Mouse (Mus musculus) hindbrain, embryonic 14.5 days (tissue): ENCODE results near the gene Tulp2. TPM values are rescaled to one million over a fixed set of nuclear protein-coding genes. Genes with fewer than 3 reads are reported as not detected.
"Not testable (repeated sequence)": the region's sequence is repeated elsewhere in the genome, so short reads cannot be mapped to it uniquely, and the experiment has no call there.

Source experiments
- ATAC-seq: fragments of 200-750 bp; cut with Nextera tagmentation; 2 replicates; pipeline ENCODE4 v1.8.0; 2017; ENCODE audit warnings: moderate number of reproducible peaks, mild to moderate bottlenecking, moderate TSS enrichment, moderate library complexity; ENCODE audit not compliant: low FRiP score
- DNase-seq: peaks from one replicate; pipeline ENCODE4 v3.0.0-alpha.2; 2015; ENCODE audit warnings: low spot score
- H3K27ac ChIP-seq: fragments of 300-500 bp; sonication (generic); 2 replicates; pipeline ENCODE4 v1.5.1; 2014; ENCODE audit warnings: mild to moderate bottlenecking, moderate library complexity
- H3K27me3 ChIP-seq: fragments of 300-500 bp; sonication (generic); 2 replicates; pipeline ENCODE4 v1.6.1; 2014; ENCODE audit warnings: mild to moderate bottlenecking, low read length, mixed read lengths; ENCODE audit not compliant: control insufficient read depth, insufficient read depth
- H3K36me3 ChIP-seq: fragments of 300-500 bp; sonication (generic); replicated peaks from 2 replicates; pipeline ENCODE4 v1.6.1; 2014; ENCODE audit not compliant: control insufficient read depth, insufficient read depth
- H3K4me1 ChIP-seq: fragments of 300-500 bp; sonication (generic); replicated peaks from 2 replicates; pipeline ENCODE4 v1.6.1; 2014; ENCODE audit warnings: antibody characterized with exemption, low read length, mixed read lengths; ENCODE audit not compliant: control insufficient read depth, insufficient read depth
- H3K4me2 ChIP-seq: fragments of 300-500 bp; sonication (generic); replicated peaks from 2 replicates; pipeline ENCODE4 v1.6.1; 2014; ENCODE audit warnings: mild to moderate bottlenecking, moderate library complexity
- H3K4me3 ChIP-seq: fragments of 300-500 bp; sonication (generic); replicated peaks from 2 replicates; pipeline ENCODE4 v1.5.1; 2014; ENCODE audit warnings: mild to moderate bottlenecking, low read length
- H3K9ac ChIP-seq: fragments of 300-500 bp; sonication (generic); 2 replicates; pipeline ENCODE4 v1.6.1; 2014
- H3K9me3 ChIP-seq: fragments of 300-500 bp; sonication (generic); 2 replicates; pipeline ENCODE4 v1.6.1; 2016; ENCODE audit warnings: low read length; ENCODE audit not compliant: control insufficient read depth
- WGBS: fragments of 180-500 bp; shearing (Covaris S2); extraction: QIAGEN DNeasy Blood & Tissue Kit; methylation state at CpG from one replicate; pipeline ENCODE4 v1.1.7; 2014; 5-methylcytosine and 5-hydroxymethylcytosine counted together
- polyA plus RNA-seq: library from polyadenylated mRNA; unstranded; fragments of >200 nt; fragmentation: Nextera tagmentation; extraction: Ambion mirVana; gene quantifications from 2 replicates; pipeline ENCODE4 v1.2.1, GENCODE M21; 2014

The Tulp2 gene
- polyA plus RNA-seq, 1 experiment from 2014 or later: 0.35 TPM

DNA sequence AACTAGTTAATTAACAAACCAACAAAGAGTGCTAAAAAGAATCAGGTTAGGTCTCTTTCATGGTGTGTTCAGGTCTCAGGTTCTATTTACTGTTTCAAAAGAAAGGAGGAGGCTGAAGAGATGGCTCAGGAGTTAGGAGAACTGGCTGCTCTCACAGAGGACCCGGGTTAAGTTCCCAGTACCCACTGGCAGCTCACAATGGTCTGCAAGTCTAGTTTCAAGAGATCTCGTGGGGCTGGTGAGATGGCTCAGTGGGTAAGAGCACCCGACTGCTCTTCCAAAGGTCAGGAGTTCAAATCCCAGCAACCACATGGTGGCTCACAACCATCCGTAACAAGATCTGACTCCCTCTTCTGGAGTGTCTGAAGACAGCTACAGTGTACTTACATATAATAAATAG is 1.4 kb upstream of the Tulp2 start:
- not testable (repeated sequence) for H3K4me3 ChIP-seq, DNase-seq, H3K9me3 ChIP-seq, ATAC-seq, H3K4me1 ChIP-seq, H3K9ac ChIP-seq, H3K27ac ChIP-seq, H3K4me2 ChIP-seq, H3K36me3 ChIP-seq, H3K27me3 ChIP-seq
- WGBS: 80% methylated on average over 3 of the region's 4 CpGs

DNA sequence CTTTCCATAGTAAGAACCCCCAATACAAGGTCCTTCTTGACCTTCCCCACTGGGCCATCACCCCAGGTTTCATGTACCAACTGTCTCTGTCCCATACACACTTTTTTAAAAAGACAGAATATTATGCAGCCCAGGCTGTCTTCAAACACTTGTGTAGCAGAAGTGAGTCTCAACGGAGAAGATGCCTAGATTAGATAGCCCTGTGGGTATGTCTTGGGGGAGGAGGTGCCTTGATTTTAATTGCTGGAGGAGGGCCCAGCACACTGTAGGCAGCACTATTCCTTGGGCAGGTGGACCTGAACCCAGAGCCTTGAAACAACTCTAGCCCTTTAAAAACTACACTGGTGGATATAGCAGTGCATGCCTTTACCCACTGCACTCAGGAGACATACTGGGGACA is 489 bp downstream of the Tulp2 start:
- H3K4me1 ChIP-seq: no peaks in the 10 kb centered on the region
- H3K9me3 ChIP-seq: no peaks in the 10 kb centered on the region
- no peak overlapping the region for H3K4me3 ChIP-seq
- no peak for DNase-seq
- H3K4me2 ChIP-seq: no peak overlapping the region
- ATAC-seq: no peak
- H3K27me3 ChIP-seq: no peaks in the 10 kb centered on the region
- no peak overlapping the region for H3K9ac ChIP-seq
- WGBS: 91% methylated on average over 1 of the region's 1 CpGs
- H3K36me3 ChIP-seq: no peaks in the 10 kb centered on the region
- H3K27ac ChIP-seq: no peak overlapping the region

DNA sequence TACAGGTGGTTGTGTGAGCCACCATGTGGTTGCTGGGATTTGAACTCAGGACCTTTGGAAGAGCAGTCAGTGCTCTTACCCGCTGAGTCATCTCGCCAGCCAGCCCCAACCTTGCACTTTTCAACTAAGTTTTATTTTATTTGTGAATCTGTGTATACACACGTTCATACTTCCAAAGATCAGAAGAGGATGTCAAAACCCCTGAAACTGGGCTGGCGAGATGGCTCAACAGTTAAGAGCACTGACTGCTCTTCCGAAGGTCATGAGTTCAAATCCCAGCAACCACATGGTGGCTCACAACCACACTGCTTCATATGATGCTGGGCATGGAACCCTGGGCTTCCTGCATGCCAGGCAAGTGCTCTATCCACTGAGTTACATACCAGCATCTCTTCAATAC is 3.3 kb downstream of the Tulp2 start:
- not testable (repeated sequence) for H3K9ac ChIP-seq, H3K27ac ChIP-seq, H3K27me3 ChIP-seq, DNase-seq, H3K4me1 ChIP-seq, H3K36me3 ChIP-seq, H3K4me3 ChIP-seq, H3K4me2 ChIP-seq, H3K9me3 ChIP-seq, ATAC-seq
- 98% methylated on average over 5 of the region's 5 CpGs for WGBS

DNA sequence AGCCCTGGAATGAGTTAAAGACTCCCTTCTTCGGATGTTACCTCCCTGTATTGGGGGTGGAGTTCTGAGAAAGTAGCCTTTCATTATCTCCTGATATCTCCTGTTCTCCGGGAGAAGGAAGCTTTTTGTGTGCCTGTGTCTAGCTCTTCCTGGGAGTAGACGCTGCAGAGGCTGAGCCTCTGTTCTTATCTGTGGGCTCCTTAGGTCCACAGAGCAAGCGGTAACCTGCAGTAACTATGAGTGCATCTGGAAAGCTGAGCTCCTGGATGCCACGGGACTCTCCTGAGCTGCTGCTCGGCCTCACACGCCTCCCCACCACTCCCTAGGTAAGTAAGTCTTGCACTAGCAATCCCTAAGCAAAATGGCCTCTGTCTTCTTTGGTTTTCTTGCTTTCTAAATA is 4.5 kb downstream of the Tulp2 start:
- no peaks in the 10 kb centered on the region for H3K27me3 ChIP-seq
- H3K36me3 ChIP-seq: no peaks in the 10 kb centered on the region
- no peak overlapping the region for H3K4me2 ChIP-seq
- H3K27ac ChIP-seq: no peak overlapping the region
- no peaks in the 10 kb centered on the region for H3K9me3 ChIP-seq
- H3K4me3 ChIP-seq: no peak overlapping the region
- 92% methylated on average over 7 of the region's 7 CpGs for WGBS
- ATAC-seq (no peak), DNase-seq (no peak)
- peaks cover 11% of the 10 kb centered on the region; the same call in 1 of the 2 replicates for H3K4me1 ChIP-seq
- no peak overlapping the region for H3K9ac ChIP-seq

DNA sequence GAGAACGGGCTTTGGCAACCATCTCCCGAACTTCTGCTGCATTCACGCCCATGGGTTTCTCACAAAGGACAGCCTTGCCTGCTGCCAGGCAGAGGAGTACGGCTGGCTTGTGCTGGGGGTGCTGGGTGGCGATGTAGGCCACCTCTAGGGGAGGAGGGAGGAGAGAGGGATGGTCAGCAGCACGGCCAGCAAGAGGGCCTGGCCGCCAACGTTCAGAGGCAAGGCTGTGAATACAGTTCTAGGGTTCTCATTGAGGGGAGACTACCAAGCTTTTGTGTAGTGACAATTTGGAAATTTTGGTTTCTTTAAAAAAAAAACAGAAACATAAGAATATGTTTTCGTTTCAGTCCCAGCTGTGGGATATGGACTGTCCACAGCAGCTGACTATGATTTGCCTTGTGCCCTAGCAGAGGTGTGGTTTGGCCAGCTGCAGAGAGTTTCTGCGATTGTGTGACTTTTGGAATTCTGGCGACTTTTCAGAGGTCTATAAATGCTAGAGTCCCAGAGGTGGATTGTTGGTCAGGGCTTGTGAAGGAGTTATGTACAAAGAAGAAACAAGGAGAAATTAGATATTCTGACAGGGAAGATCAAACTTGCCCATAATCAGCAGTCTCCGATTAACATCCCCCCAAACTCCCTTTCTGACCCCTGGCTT is 5.2 kb downstream of the Tulp2 start, which contains the start of gene Gm45808:
Gene Gm45808, minus strand, starts transcription at position 51 of the 655 bp plus-strand sequence.
- no peaks in the 10 kb centered on the region for H3K27me3 ChIP-seq
- DNase-seq (no peak), ATAC-seq (no peak)
- 0 out of 2 replicates have a peak, but pooled peaks cover under 1% of the 10 kb centered on the region for H3K36me3 ChIP-seq
- H3K4me3 ChIP-seq: no peak within 1 kb of the TSS
- 84% methylated on average over 12 of the region's 12 CpGs for WGBS
- 0 out of 2 replicates have a peak within 1 kb of the TSS, but pooled peaks have one; percentile 62 for H3K9ac ChIP-seq
- no peak within 1 kb of the TSS for H3K27ac ChIP-seq
- peak within 1 kb of the TSS; percentile 71; the same call in 1 of the 2 replicates for H3K4me2 ChIP-seq
- no peaks in the 10 kb centered on the region for H3K9me3 ChIP-seq
- H3K4me1 ChIP-seq: peaks cover 11% of the 10 kb centered on the region; the same call in 1 of the 2 replicates

DNA sequence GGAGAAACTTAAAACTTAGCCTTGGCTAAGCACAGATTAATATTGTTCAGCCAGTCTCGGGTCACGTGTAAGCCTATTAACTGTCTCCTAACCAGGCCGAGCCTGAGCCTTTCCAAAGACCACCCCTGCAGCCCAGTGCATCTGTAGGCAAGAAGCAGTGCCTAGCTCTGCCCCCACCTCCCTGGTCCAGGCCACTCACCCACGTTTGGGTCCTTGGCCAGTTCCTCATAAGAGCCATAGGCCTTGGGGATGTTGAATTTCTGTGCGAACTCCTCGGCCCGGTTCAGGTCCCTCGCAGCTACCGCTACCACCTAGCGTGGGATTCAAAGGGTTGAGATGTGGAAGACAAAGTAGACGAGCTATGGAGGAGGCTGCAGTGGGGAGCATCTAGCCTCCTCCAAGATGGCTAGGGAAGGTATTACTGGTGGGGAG is 6.2 kb downstream of the Tulp2 start:
- Histone ChIP-seq H3K27me3 (no peaks in the 10 kb centered on the region), H3K9me3 (no peaks in the 10 kb centered on the region), H3K4me1 (peaks cover 11% of the 10 kb centered on the region; the same call in 1 of the 2 replicates), H3K4me2 (peak overlapping the region; percentile 71), H3K9ac (peak overlapping the region; percentile 62), H3K27ac (peak overlapping the region; percentile 88), H3K4me3 (peak overlapping the region; percentile 40), H3K36me3 (peaks cover 10% of the 10 kb centered on the region; the same call in 1 of the 2 replicates)
- peak; percentile 76; the same call in 1 of the 2 replicates for ATAC-seq
- peak; percentile 37 for DNase-seq
- WGBS: 16% methylated on average over 11 of the region's 11 CpGs

DNA sequence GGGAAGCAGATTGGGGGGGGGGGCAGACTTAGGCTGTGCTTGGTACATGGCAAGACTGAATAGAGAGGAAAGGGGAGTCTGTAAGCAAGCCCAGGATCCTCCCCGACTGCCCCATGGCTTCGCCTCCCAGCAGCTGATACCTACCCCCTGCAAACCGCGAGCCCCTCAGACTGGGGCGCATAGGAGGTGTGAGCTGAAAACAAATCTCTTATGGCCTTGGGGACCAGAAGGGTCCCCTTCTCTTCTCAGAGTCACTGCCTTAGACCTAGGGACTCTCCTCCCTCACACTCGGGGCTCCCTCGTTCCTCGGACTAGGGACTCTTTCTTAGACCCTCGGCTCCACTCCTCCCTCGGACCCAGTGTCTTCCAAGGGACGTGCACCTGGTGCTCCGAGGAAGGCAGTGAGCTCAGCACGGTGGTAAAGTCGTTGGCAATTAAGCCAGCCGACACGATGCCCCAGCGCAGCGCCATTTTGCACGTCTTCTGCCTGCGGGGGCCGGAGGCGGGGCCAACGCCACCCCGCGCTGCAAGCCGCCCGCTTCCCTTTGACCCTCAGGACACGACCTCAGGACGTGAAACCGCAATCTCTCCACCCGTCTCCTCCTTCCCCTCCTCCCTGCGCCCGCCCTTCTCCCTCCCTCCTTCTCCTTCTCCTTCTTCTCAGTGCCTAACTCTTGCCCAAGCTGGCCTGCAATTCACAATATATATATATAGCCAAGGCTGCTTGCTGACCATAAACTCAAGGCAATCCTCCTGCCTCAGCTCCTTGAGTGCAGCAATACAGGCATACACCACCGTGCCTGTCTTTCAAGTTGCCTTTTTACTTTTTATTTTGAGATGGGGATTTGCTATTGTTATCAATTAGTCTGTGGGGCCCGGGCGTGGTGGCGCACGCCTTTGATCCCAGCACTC is 6.9 kb downstream of the Tulp2 start, which contains the start of gene Dhdh:
Gene Dhdh, minus strand, starts transcription at position 513 of the 912 bp plus-strand sequence.
- Histone ChIP-seq H3K36me3 (peaks cover 17% of the 10 kb centered on the region; the same call in 1 of the 2 replicates), H3K9ac (peak within 1 kb of the TSS; percentile 62), H3K9me3 (no peaks in the 10 kb centered on the region), H3K4me3 (peak within 1 kb of the TSS; percentile 40), H3K27me3 (no peaks in the 10 kb centered on the region), H3K4me2 (peak within 1 kb of the TSS; percentile 71), H3K4me1 (peaks cover 11% of the 10 kb centered on the region; the same call in 1 of the 2 replicates), H3K27ac (peak within 1 kb of the TSS; percentile 88)
- ATAC-seq (peak; percentile 62), DNase-seq (peak; percentile 47)
- WGBS: 6% methylated on average over 37 of the region's 38 CpGs

DNA sequence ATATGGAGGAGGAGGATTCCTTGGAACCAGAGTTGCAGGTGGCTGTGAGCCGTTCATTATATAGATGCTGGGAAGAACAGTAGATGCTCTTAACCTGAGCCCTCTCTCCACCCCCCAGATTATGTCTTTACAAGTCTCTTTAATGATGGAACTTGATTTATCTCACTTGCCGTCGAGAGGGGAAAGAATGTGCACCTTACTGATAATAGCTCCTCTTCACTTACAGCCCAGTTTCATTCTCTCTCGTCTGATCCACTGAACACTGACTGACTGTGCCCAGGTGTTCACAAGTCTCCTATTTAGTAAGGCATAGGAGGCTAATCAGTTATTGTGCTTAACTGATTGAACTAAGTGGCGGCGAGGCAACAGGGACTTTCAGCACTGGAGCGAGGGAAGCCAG is 7.9 kb downstream of the Tulp2 start:
- Histone ChIP-seq H3K9me3 (no peaks in the 10 kb centered on the region), H3K9ac (no peak overlapping the region), H3K4me3 (no peak overlapping the region), H3K27me3 (no peaks in the 10 kb centered on the region), H3K27ac (no peak overlapping the region), H3K36me3 (peaks cover 28% of the 10 kb centered on the region), H3K4me1 (peaks cover 11% of the 10 kb centered on the region; the same call in 1 of the 2 replicates), H3K4me2 (no peak overlapping the region)
- DNase-seq: no peak
- 83% methylated on average over 7 of the region's 7 CpGs for WGBS
- ATAC-seq: no peak

DNA sequence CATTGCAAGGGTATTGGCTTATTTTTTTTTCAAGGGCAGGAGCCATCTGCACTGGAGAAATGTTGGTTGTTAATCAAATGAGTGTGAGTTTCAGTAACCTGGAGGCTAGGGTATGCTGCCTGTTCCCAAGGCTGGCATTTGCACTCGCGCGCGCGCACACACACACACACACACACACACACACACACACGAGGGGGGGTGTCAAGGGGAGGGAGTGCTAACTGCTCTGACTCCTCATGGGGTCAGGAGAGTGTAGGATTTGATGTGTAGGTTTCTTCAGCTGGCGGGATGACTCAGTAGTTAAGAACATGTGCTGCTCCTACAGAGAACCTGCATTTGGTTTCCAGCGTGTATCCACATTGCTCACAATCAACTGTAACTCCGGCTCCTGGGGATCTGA is 9.1 kb downstream of the Tulp2 start:
- H3K9ac ChIP-seq: no peak overlapping the region
- no peaks in the 10 kb centered on the region for H3K27me3 ChIP-seq
- H3K36me3 ChIP-seq: peaks cover 40% of the 10 kb centered on the region
- peaks cover 11% of the 10 kb centered on the region; the same call in 1 of the 2 replicates for H3K4me1 ChIP-seq
- no peak for DNase-seq
- no peak overlapping the region for H3K4me3 ChIP-seq
- no peaks in the 10 kb centered on the region for H3K9me3 ChIP-seq
- WGBS: 50% methylated on average over 9 of the region's 9 CpGs
- no peak overlapping the region for H3K4me2 ChIP-seq
- H3K27ac ChIP-seq: 0 out of 2 replicates have a peak overlapping the region, but pooled peaks have one; percentile 3
- no peak for ATAC-seq
